Mouse (Mus musculus): Measurements from ENCODE around the gene Cdhr3. TPM values are rescaled to one million over a fixed set of nuclear protein-coding genes. Genes with fewer than 3 reads are reported as not detected.
"Not testable (repeated sequence)": the region's sequence is repeated elsewhere in the genome, so short reads cannot be mapped to it uniquely, and the experiment has no call there.

The Cdhr3 gene
- polyA plus RNA-seq, 1 experiment from 2014 or later: not detected

DNA sequence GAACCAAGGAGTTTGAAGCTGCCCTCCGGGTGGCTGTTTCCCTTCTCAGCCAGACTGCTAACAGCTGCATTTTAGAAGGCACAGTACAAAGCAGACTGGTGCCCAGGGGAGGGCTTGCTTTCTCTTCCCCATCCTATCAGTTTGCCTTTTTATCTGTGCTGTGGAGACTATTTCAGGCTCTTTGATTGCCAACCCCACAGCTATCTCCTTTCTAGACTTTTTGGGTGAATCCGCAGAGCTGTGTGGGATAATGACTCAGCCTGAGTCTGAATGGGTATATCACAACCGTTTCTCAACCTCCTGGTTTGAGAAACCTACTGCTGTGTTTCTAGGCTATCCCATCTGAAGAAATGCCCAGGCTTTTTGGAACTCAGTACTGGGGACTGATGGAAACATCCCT, 27.5 kb downstream of the Cdhr3 start:
- Histone ChIP-seq H3K27me3 (ENCODE audit: control insufficient read depth, insufficient read depth, low read depth, low read length) (no peaks in the 10 kb centered on the region), H3K4me1 (ENCODE audit: control insufficient read depth, low read depth, low read length) (no peaks in the 10 kb centered on the region), H3K4me2 (ENCODE audit: low read depth, low read length) (no peak overlapping the region), H3K27ac (ENCODE audit: low read length) (no peak overlapping the region), H3K4me3 (ENCODE audit: low read depth, low read length) (no peak overlapping the region), H3K9ac (ENCODE audit: low read depth, low read length) (no peak overlapping the region), H3K36me3 (ENCODE audit: control insufficient read depth, insufficient read depth) (no peaks in the 10 kb centered on the region), H3K9me3 (replicated peaks; ENCODE audit: control insufficient read depth, low read length) (no peaks in the 10 kb centered on the region)
- no peak for ATAC-seq (ENCODE audit: low read depth)
- 36% methylated on average over 3 of the region's 3 CpGs for WGBS (ENCODE audit: insufficient replicate concordance)

DNA sequence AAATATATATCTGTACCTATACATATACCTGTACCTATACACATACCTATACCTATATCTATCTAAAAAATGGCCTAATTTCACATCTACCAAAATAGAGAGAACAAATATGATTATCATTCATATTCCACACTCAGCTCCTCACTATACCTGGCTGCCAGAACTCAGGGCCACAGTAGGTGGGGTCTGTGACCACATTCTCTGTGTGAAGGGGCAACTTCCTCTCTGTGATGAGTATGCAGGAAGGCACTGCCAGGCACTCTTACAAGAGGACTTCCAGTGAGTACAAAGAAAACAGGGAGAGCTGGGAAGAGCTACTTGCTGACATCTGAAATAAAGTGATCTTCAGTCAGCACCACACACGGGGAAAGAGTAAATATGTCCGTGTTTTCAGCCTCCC, 28.4 kb downstream of the Cdhr3 start:
- H3K4me3 ChIP-seq (ENCODE audit: low read depth, low read length): no peak overlapping the region
- no peaks in the 10 kb centered on the region for H3K4me1 ChIP-seq (ENCODE audit: control insufficient read depth, low read depth, low read length)
- no peak overlapping the region for H3K9ac ChIP-seq (ENCODE audit: low read depth, low read length)
- H3K36me3 ChIP-seq (ENCODE audit: control insufficient read depth, insufficient read depth): no peaks in the 10 kb centered on the region
- no peaks in the 10 kb centered on the region for H3K27me3 ChIP-seq (ENCODE audit: control insufficient read depth, insufficient read depth, low read depth, low read length)
- H3K9me3 ChIP-seq (replicated peaks; ENCODE audit: control insufficient read depth, low read length): no peaks in the 10 kb centered on the region
- no peak for ATAC-seq (ENCODE audit: low read depth)
- WGBS (ENCODE audit: insufficient replicate concordance): 29% methylated on average over 2 of the region's 2 CpGs
- no peak overlapping the region for H3K4me2 ChIP-seq (ENCODE audit: low read depth, low read length)
- no peak overlapping the region for H3K27ac ChIP-seq (ENCODE audit: low read length)

DNA sequence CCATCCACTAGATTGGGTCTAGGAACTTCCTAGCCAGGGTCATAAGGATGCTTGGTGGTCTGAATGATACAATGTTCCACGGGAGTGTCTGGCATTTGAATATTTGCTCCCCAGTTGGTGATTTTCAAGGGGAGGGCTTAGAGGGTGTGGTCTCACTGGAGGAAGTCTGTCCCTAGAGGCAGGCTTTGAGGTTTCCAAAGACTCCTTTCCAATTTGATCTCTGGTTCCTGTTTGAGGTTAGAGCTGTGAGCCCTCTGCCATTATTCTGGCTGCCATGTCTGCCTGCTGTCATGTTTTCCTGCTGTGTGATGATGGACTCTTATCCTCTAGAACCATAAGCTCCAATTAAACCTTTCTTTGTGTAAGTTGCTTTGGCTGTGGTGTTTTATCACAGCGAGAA, 29.4 kb downstream of the Cdhr3 start:
- H3K4me3 ChIP-seq (ENCODE audit: low read depth, low read length): no peak overlapping the region
- H3K9me3 ChIP-seq (replicated peaks; ENCODE audit: control insufficient read depth, low read length): no peaks in the 10 kb centered on the region
- no peaks in the 10 kb centered on the region for H3K27me3 ChIP-seq (ENCODE audit: control insufficient read depth, insufficient read depth, low read depth, low read length)
- ATAC-seq (ENCODE audit: low read depth): no peak
- 44% methylated on average over 2 of the region's 2 CpGs for WGBS (ENCODE audit: insufficient replicate concordance)
- no peak overlapping the region for H3K9ac ChIP-seq (ENCODE audit: low read depth, low read length)
- peaks cover under 1% of the 10 kb centered on the region for H3K4me1 ChIP-seq (ENCODE audit: control insufficient read depth, low read depth, low read length)
- H3K4me2 ChIP-seq (ENCODE audit: low read depth, low read length): no peak overlapping the region
- no peak overlapping the region for H3K27ac ChIP-seq (ENCODE audit: low read length)
- H3K36me3 ChIP-seq (ENCODE audit: control insufficient read depth, insufficient read depth): no peaks in the 10 kb centered on the region

GRCm38 (mm10) chr12:33062379-33062778, 30.3 kb downstream of the Cdhr3 start:
- H3K36me3 ChIP-seq (ENCODE audit: control insufficient read depth, insufficient read depth); H3K9ac ChIP-seq (ENCODE audit: low read depth, low read length); H3K27me3 ChIP-seq (ENCODE audit: control insufficient read depth, insufficient read depth, low read depth, low read length); H3K4me3 ChIP-seq (ENCODE audit: low read depth, low read length); H3K4me2 ChIP-seq (ENCODE audit: low read depth, low read length); H3K27ac ChIP-seq (ENCODE audit: low read length); H3K4me1 ChIP-seq (ENCODE audit: control insufficient read depth, low read depth, low read length); H3K9me3 ChIP-seq (replicated peaks; ENCODE audit: control insufficient read depth, low read length); ATAC-seq (ENCODE audit: low read depth): not testable (repeated sequence)
- 56% methylated on average over 2 of the region's 2 CpGs for WGBS (ENCODE audit: insufficient replicate concordance)

DNA sequence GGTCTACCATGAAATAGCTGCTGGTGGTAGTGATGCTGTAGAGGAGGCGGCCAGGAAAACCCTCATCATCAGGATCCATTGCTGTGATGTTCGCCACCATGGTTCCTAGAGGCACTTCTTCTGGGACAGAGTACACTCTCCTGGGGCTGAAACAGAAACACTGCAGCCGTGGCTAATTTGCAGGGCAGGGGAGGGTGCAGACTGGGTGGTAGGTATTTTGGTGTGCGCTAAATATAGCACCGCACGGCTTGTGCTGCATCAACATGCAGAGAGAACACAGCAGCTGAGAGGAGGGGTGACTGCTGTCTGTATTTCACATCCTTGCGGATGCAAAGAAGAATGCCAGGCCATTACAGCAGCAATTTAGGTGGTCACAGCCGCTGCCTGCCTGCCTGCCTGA, 31.0 kb downstream of the Cdhr3 start:
- Histone ChIP-seq H3K9ac (ENCODE audit: low read depth, low read length) (no peak overlapping the region), H3K4me1 (ENCODE audit: control insufficient read depth, low read depth, low read length) (peaks cover 2% of the 10 kb centered on the region), H3K9me3 (replicated peaks; ENCODE audit: control insufficient read depth, low read length) (no peaks in the 10 kb centered on the region), H3K4me2 (ENCODE audit: low read depth, low read length) (no peak overlapping the region), H3K4me3 (ENCODE audit: low read depth, low read length) (no peak overlapping the region), H3K27me3 (ENCODE audit: control insufficient read depth, insufficient read depth, low read depth, low read length) (no peaks in the 10 kb centered on the region), H3K36me3 (ENCODE audit: control insufficient read depth, insufficient read depth) (no peaks in the 10 kb centered on the region), H3K27ac (ENCODE audit: low read length) (no peak overlapping the region)
- no peak for ATAC-seq (ENCODE audit: low read depth)
- WGBS (ENCODE audit: insufficient replicate concordance): 49% methylated on average over 8 of the region's 8 CpGs

- H3K27ac ChIP-seq (ENCODE audit: low read length): no peak overlapping the region
- H3K4me2 ChIP-seq (ENCODE audit: low read depth, low read length): peak overlapping the region; percentile 44
- no peaks in the 10 kb centered on the region for H3K9me3 ChIP-seq (replicated peaks; ENCODE audit: control insufficient read depth, low read length)
- H3K36me3 ChIP-seq (ENCODE audit: control insufficient read depth, insufficient read depth): no peaks in the 10 kb centered on the region
- peak; percentile 74 for ATAC-seq (ENCODE audit: low read depth)
- no peaks in the 10 kb centered on the region for H3K27me3 ChIP-seq (ENCODE audit: control insufficient read depth, insufficient read depth, low read depth, low read length)
- WGBS (ENCODE audit: insufficient replicate concordance): 11% methylated on average over 19 of the region's 19 CpGs
- H3K4me3 ChIP-seq (ENCODE audit: low read depth, low read length): no peak overlapping the region
- H3K4me1 ChIP-seq (ENCODE audit: control insufficient read depth, low read depth, low read length): peaks cover 2% of the 10 kb centered on the region
- no peak overlapping the region for H3K9ac ChIP-seq (ENCODE audit: low read depth, low read length)
These were observed 35.2 kb downstream of the Cdhr3 start for GRCm38 (mm10) chr12:33057231-33058048.

DNA sequence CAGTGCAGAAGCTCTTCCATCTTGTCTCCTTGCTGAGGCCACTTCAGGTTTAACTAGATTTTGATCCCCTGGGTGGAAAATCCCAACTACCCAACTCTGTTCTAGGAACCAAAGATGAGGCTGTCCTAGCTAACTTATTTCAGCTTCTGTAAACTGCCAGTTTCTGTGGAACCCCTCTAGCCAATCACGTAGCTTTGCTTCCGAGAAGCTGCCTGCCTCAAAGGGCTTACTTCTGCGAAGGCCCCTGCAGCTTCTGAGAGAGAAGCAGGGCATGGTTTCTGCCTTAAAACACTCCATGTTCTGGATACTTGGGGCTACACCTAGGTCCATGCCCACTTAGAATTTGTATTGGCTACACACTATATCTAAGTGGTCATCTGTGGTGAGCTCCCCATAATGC, 36.1 kb downstream of the Cdhr3 start:
- 40% methylated on average over 3 of the region's 3 CpGs for WGBS (ENCODE audit: insufficient replicate concordance)
- no peak overlapping the region for H3K4me3 ChIP-seq (ENCODE audit: low read depth, low read length)
- H3K27me3 ChIP-seq (ENCODE audit: control insufficient read depth, insufficient read depth, low read depth, low read length): no peaks in the 10 kb centered on the region
- H3K9ac ChIP-seq (ENCODE audit: low read depth, low read length): no peak overlapping the region
- no peaks in the 10 kb centered on the region for H3K9me3 ChIP-seq (replicated peaks; ENCODE audit: control insufficient read depth, low read length)
- no peak overlapping the region for H3K27ac ChIP-seq (ENCODE audit: low read length)
- ATAC-seq (ENCODE audit: low read depth): no peak
- no peak overlapping the region for H3K4me2 ChIP-seq (ENCODE audit: low read depth, low read length)
- H3K4me1 ChIP-seq (ENCODE audit: control insufficient read depth, low read depth, low read length): peaks cover 2% of the 10 kb centered on the region
- H3K36me3 ChIP-seq (ENCODE audit: control insufficient read depth, insufficient read depth): no peaks in the 10 kb centered on the region

DNA sequence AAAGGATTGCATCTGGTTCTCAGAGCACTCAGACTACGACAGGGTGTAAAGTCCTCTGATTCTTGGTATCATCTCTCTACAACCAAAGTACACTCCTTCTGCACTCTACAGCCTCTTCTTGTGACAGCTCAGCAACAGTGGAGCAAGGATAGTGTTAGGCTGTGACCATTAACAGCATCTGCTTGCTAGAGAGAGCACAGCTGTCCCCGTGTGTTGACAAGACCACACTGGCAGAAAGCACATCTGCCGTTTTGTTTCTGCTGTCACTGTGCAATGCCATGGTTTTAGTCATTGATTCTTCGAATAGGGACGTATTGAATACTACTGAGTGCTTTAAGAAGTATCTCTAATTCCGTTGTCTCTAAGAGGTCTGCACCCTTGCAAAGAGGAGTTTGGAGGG, 36.6 kb downstream of the Cdhr3 start:
- H3K27ac ChIP-seq (ENCODE audit: low read length): no peak overlapping the region
- H3K4me3 ChIP-seq (ENCODE audit: low read depth, low read length): no peak overlapping the region
- no peak overlapping the region for H3K9ac ChIP-seq (ENCODE audit: low read depth, low read length)
- H3K4me1 ChIP-seq (ENCODE audit: control insufficient read depth, low read depth, low read length): peaks cover 2% of the 10 kb centered on the region
- 65% methylated on average over 6 of the region's 6 CpGs for WGBS (ENCODE audit: insufficient replicate concordance)
- ATAC-seq (ENCODE audit: low read depth): no peak
- no peak overlapping the region for H3K4me2 ChIP-seq (ENCODE audit: low read depth, low read length)
- H3K36me3 ChIP-seq (ENCODE audit: control insufficient read depth, insufficient read depth): no peaks in the 10 kb centered on the region
- no peaks in the 10 kb centered on the region for H3K27me3 ChIP-seq (ENCODE audit: control insufficient read depth, insufficient read depth, low read depth, low read length)
- no peaks in the 10 kb centered on the region for H3K9me3 ChIP-seq (replicated peaks; ENCODE audit: control insufficient read depth, low read length)

DNA sequence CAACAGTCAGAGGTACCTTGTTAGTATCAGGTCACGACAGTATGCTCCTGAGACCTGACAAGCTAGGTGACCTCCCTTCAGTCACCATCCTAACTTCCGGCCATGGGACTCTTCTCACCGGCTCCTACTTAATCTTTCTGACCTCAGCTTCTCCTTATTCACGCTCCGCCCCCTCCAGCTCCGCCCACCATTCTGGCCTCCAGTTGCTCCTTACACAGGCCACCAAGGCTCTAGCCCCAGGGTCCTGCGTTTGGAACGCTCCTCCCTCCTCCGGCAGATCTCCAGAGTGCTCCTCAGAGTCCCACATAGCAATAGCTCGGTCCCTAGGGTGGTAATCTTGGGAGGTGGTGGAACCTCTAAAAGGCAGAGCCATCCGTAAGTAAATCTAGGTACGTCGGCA, 38.9 kb downstream of the Cdhr3 start:
- H3K27ac ChIP-seq (ENCODE audit: low read length): no peak overlapping the region
- ATAC-seq (ENCODE audit: low read depth): no peak
- no peak overlapping the region for H3K4me2 ChIP-seq (ENCODE audit: low read depth, low read length)
- no peak overlapping the region for H3K4me3 ChIP-seq (ENCODE audit: low read depth, low read length)
- H3K36me3 ChIP-seq (ENCODE audit: control insufficient read depth, insufficient read depth): no peaks in the 10 kb centered on the region
- WGBS (ENCODE audit: insufficient replicate concordance): 64% methylated on average over 13 of the region's 13 CpGs
- no peaks in the 10 kb centered on the region for H3K9me3 ChIP-seq (replicated peaks; ENCODE audit: control insufficient read depth, low read length)
- H3K9ac ChIP-seq (ENCODE audit: low read depth, low read length): no peak overlapping the region
- H3K4me1 ChIP-seq (ENCODE audit: control insufficient read depth, low read depth, low read length): peaks cover 2% of the 10 kb centered on the region
- no peaks in the 10 kb centered on the region for H3K27me3 ChIP-seq (ENCODE audit: control insufficient read depth, insufficient read depth, low read depth, low read length)
